Mouse (Mus musculus): Measurements from ENCODE around the gene Ogdh. TPM values are rescaled to one million over a fixed set of nuclear protein-coding genes. Genes with fewer than 3 reads are reported as not detected.

Ogdh gene
- polyA plus RNA-seq, 1 experiment = 123 TPM

DNA sequence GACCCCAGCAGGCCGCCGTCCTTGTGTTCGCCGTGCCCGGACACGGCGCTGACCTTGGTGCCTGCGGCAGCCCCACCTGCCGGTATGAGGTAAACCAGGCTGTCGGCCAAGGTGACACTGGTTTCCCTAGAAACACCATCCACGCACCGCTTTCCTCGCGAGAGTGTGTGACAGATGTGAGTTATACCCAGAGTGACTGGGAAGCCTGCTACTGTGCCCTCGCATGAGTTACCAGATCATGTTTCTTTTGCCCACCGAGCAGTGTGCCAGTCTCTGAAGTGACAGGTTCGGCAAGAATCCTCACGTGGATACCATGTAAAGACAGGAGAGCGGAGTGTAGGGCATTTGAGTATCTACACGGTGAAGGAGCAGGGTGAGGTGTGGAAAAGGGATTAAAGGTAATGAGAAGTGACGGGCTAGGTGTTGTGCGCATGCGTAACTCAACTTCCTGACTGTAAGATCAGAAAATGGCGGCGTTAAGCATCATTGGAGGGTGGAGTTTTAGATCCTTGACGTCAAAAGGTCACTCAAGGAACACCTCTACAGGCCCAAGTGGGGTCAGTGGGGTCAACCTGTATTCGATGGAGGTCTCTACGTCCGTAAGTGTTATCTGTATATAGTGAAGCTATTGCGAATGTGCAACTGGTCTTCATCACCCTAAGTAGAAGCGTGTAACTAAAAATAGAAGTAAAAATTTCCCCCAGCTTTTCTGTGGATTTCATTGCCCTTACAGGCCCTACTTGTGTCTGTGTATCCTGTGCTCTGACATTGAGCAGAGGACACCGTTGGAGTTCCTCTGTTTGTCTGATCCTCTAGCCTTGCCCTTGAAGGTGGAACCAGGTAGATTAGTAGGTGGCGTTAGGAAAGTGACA is 919 bp downstream of the Ogdh start:
- TF ChIP-seq CTCF (IDR thresholded peaks at IDR 0.05; ENCODE audit: insufficient read depth, low read depth, low read length) = 0 out of 2 replicates have a peak, but pooled peaks have one; percentile 22
- no peak for TF ChIP-seq POLR2A (IDR thresholded peaks at IDR 0.05; ENCODE audit: insufficient read depth, low read depth, low read length)
- WGBS = 15% methylated on average over 33 of the region's 33 CpGs
- H3K27ac ChIP-seq (ENCODE audit: insufficient read depth, low read depth, low read length) = peak overlapping the region; percentile 91

GRCm38 (mm10) chr11:6292988-6293349 is 1.5 kb downstream of the Ogdh start:
- 92% methylated on average over 4 of the region's 4 CpGs for WGBS
- Histone ChIP-seq H3K27ac (ENCODE audit: insufficient read depth, low read depth, low read length) (no peak overlapping the region), H3K4me1 (ENCODE audit: control insufficient read depth, insufficient read depth, low read length) (no peaks in the 10 kb centered on the region), H3K4me3 (ENCODE audit: insufficient read depth, low read depth, low read length) (no peak overlapping the region)
- TF ChIP-seq CTCF (IDR thresholded peaks at IDR 0.05; ENCODE audit: insufficient read depth, low read depth, low read length) (no peak), POLR2A (IDR thresholded peaks at IDR 0.05; ENCODE audit: insufficient read depth, low read depth, low read length) (no peak)

More for the DNA sequence above, 919 bp downstream of the Ogdh start:
- Histone ChIP-seq H3K4me1 (ENCODE audit: control insufficient read depth, insufficient read depth, low read length) (no peaks in the 10 kb centered on the region), H3K4me3 (ENCODE audit: insufficient read depth, low read depth, low read length) (peak overlapping the region; percentile 69)

- Histone ChIP-seq H3K4me3 (ENCODE audit: insufficient read depth, low read depth, low read length) (no peak overlapping the region), H3K27ac (ENCODE audit: insufficient read depth, low read depth, low read length) (no peak overlapping the region), H3K4me1 (ENCODE audit: control insufficient read depth, insufficient read depth, low read length) (no peaks in the 10 kb centered on the region)
- TF ChIP-seq CTCF (IDR thresholded peaks at IDR 0.05; ENCODE audit: insufficient read depth, low read depth, low read length) (no peak), POLR2A (IDR thresholded peaks at IDR 0.05; ENCODE audit: insufficient read depth, low read depth, low read length) (no peak)
- WGBS = 95% methylated on average over 2 of the region's 2 CpGs
Observed at GRCm38 (mm10) chr11:6293601-6294000, 2.2 kb downstream of the Ogdh start.

DNA sequence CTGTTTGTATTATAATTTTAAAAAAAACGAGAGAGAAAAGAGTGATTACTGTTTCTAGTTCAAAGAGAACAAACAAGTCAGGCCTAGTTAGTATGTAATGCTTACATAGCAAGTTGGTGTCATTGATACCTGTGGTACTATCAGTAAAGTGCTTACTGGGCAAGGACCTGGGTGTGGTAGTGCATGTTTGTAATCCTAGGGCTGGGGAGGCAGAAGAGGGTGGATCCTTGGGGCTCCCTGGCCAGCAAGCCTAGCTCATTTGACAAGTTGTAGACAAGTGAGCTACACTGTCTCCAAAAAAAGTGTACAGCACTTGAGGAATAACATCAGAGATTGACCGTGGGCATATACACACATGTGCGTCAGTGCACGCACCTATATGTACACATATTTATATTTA is 3.2 kb downstream of the Ogdh start:
- H3K27ac ChIP-seq (ENCODE audit: insufficient read depth, low read depth, low read length) = no peak overlapping the region
- TF ChIP-seq POLR2A (IDR thresholded peaks at IDR 0.05; ENCODE audit: insufficient read depth, low read depth, low read length) (no peak), CTCF (IDR thresholded peaks at IDR 0.05; ENCODE audit: insufficient read depth, low read depth, low read length) (no peak)
- H3K4me3 ChIP-seq (ENCODE audit: insufficient read depth, low read depth, low read length) = no peak overlapping the region
- WGBS = 92% methylated on average over 4 of the region's 4 CpGs
- H3K4me1 ChIP-seq (ENCODE audit: control insufficient read depth, insufficient read depth, low read length) = no peaks in the 10 kb centered on the region

DNA sequence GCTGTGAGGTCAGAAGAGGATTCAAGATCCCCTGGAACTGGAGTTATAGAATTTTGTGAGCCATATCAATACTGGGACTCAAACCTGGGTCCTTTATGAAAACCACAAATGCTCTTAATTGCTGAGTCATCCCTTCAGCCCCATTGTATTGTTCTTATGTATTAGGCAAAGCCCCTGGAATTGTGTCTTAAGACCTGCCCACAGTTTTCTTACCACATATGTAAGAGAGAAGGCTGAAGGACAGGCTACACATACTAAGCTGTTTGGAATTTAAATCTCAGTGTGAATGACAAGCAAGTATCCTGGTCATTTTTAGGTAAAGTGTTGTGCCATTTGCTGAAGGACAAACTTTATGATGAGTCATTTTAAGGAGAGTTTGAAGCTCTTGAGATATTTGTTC is 4.6 kb downstream of the Ogdh start:
- no peak overlapping the region for H3K27ac ChIP-seq (ENCODE audit: insufficient read depth, low read depth, low read length)
- no peaks in the 10 kb centered on the region for H3K4me1 ChIP-seq (ENCODE audit: control insufficient read depth, insufficient read depth, low read length)
- TF ChIP-seq POLR2A (IDR thresholded peaks at IDR 0.05; ENCODE audit: insufficient read depth, low read depth, low read length) = no peak
- H3K4me3 ChIP-seq (ENCODE audit: insufficient read depth, low read depth, low read length) = no peak overlapping the region

GRCm38 (mm10) chr11:6299435-6299834 is 8.0 kb downstream of the Ogdh start:
- Histone ChIP-seq H3K27ac (ENCODE audit: insufficient read depth, low read depth, low read length) (no peak overlapping the region), H3K4me3 (ENCODE audit: insufficient read depth, low read depth, low read length) (no peak overlapping the region), H3K4me1 (ENCODE audit: control insufficient read depth, insufficient read depth, low read length) (no peaks in the 10 kb centered on the region)
- 91% methylated on average over 2 of the region's 2 CpGs for WGBS
- TF ChIP-seq CTCF (IDR thresholded peaks at IDR 0.05; ENCODE audit: insufficient read depth, low read depth, low read length) = no peak
- TF ChIP-seq POLR2A (IDR thresholded peaks at IDR 0.05; ENCODE audit: insufficient read depth, low read depth, low read length) = no peak

GRCm38 (mm10) chr11:6302793-6303192 is 11.4 kb downstream of the Ogdh start:
- TF ChIP-seq POLR2A (IDR thresholded peaks at IDR 0.05; ENCODE audit: insufficient read depth, low read depth, low read length) (no peak), CTCF (IDR thresholded peaks at IDR 0.05; ENCODE audit: insufficient read depth, low read depth, low read length) (no peak)
- no peaks in the 10 kb centered on the region for H3K4me1 ChIP-seq (ENCODE audit: control insufficient read depth, insufficient read depth, low read length)
- H3K27ac ChIP-seq (ENCODE audit: insufficient read depth, low read depth, low read length) = no peak overlapping the region
- H3K4me3 ChIP-seq (ENCODE audit: insufficient read depth, low read depth, low read length) = no peak overlapping the region
- WGBS = 89% methylated on average over 2 of the region's 2 CpGs

- Histone ChIP-seq H3K4me1 (ENCODE audit: control insufficient read depth, insufficient read depth, low read length) (no peaks in the 10 kb centered on the region), H3K4me3 (ENCODE audit: insufficient read depth, low read depth, low read length) (no peak overlapping the region), H3K27ac (ENCODE audit: insufficient read depth, low read depth, low read length) (no peak overlapping the region)
- 89% methylated on average over 1 of the region's 1 CpGs for WGBS
- TF ChIP-seq CTCF (IDR thresholded peaks at IDR 0.05; ENCODE audit: insufficient read depth, low read depth, low read length) = no peak
- TF ChIP-seq POLR2A (IDR thresholded peaks at IDR 0.05; ENCODE audit: insufficient read depth, low read depth, low read length) = no peak
Observed at GRCm38 (mm10) chr11:6305943-6306430, 14.6 kb downstream of the Ogdh start.

GRCm38 (mm10) chr11:6308181-6308580 is 16.7 kb downstream of the Ogdh start:
- WGBS = 91% methylated on average over 4 of the region's 4 CpGs
- no peaks in the 10 kb centered on the region for H3K4me1 ChIP-seq (ENCODE audit: control insufficient read depth, insufficient read depth, low read length)

More at GRCm38 (mm10) chr11:6308181-6308580, 16.7 kb downstream of the Ogdh start:
- no peak overlapping the region for H3K4me3 ChIP-seq (ENCODE audit: insufficient read depth, low read depth, low read length)
- H3K27ac ChIP-seq (ENCODE audit: insufficient read depth, low read depth, low read length) = no peak overlapping the region
- TF ChIP-seq CTCF (IDR thresholded peaks at IDR 0.05; ENCODE audit: insufficient read depth, low read depth, low read length) (no peak), POLR2A (IDR thresholded peaks at IDR 0.05; ENCODE audit: insufficient read depth, low read depth, low read length) (no peak)
